Mouse (Mus musculus) urinary bladder, adult 18-20 months (tissue): Measurements from ENCODE around the gene Gm8947.
"Not testable (repeated sequence)": the region's sequence is repeated elsewhere in the genome, so short reads cannot be mapped to it uniquely, and the experiment has no call there.

ENCODE experiments used
- DNase-seq, 2 experiments: peaks; one replicate each; pipeline ENCODE4 v3.0.0; 2022; ENCODE audit warnings: low spot score in 2 of 2, mixed read lengths in 2 of 2

Gm8947 gene

GRCm38 (mm10) chr1:151192075-151192474, at the start of gene Gm8947:
Gm8947 (plus strand) TSS chr1:151192376.
- DNase-seq: not testable (repeated sequence)

- no peak for DNase-seq
Observed at GRCm38 (mm10) chr1:151144471-151145146, 47.6 kb upstream of the Gm8947 start.

GRCm38 (mm10) chr1:151147801-151148200, 44.4 kb upstream of the Gm8947 start:
- DNase-seq: no peak

- no peak for DNase-seq
Observed at GRCm38 (mm10) chr1:151150211-151150610, 42.0 kb upstream of the Gm8947 start.

GRCm38 (mm10) chr1:151151089-151151488, 41.1 kb upstream of the Gm8947 start:
- no peak for DNase-seq

- no peak for DNase-seq
Observed at GRCm38 (mm10) chr1:151153056-151153652, 39.0 kb upstream of the Gm8947 start.

GRCm38 (mm10) chr1:151154131-151154530, 38.0 kb upstream of the Gm8947 start:
- not testable (repeated sequence) for DNase-seq

- DNase-seq: no peak
Observed at GRCm38 (mm10) chr1:151156129-151156528, 36.0 kb upstream of the Gm8947 start.

- DNase-seq: no peak
Observed at GRCm38 (mm10) chr1:151156777-151157632, 35.2 kb upstream of the Gm8947 start.

GRCm38 (mm10) chr1:151157963-151158856, 34.0 kb upstream of the Gm8947 start:
- no peak for DNase-seq

GRCm38 (mm10) chr1:151158857-151159510, 33.2 kb upstream of the Gm8947 start:
- DNase-seq: no peak

GRCm38 (mm10) chr1:151166031-151166430, 26.1 kb upstream of the Gm8947 start:
- no peak for DNase-seq

GRCm38 (mm10) chr1:151167297-151168047, 24.7 kb upstream of the Gm8947 start:
- DNase-seq: no peak

- DNase-seq: no peak
Observed at GRCm38 (mm10) chr1:151168637-151169036, 23.5 kb upstream of the Gm8947 start.

GRCm38 (mm10) chr1:151171572-151172461, 20.4 kb upstream of the Gm8947 start:
- DNase-seq: no peak

GRCm38 (mm10) chr1:151177030-151177936, 14.9 kb upstream of the Gm8947 start:
- no peak for DNase-seq

- peak in 1 of 2 experiments; percentile 11 for DNase-seq
Observed at GRCm38 (mm10) chr1:151177937-151178271, 14.3 kb upstream of the Gm8947 start.

- no peak for DNase-seq
Observed at GRCm38 (mm10) chr1:151178505-151179083, 13.6 kb upstream of the Gm8947 start.
